Mouse (Mus musculus) thymus, postnatal 4 days (tissue): ENCODE measurements at regions not wholly inside any gene's neighbourhood (a gene's known extent, or its start where the extent isn't known, plus 50 kb on each side); places are given as distances from the start of the nearest gene placed in this dataset.

ENCODE experiments used
- DNase-seq: peaks from one replicate; pipeline ENCODE4 v3.0.0; 2021

- DNase-seq = peak; percentile 51
These were observed 86.3 kb upstream of the 2210010C04Rik start for GRCm38 (mm10) chr6:41121641-41122040.

GRCm38 (mm10) chr6:41119176-41119575, 83.9 kb upstream of the 2210010C04Rik start:
- peak; percentile 29 for DNase-seq

- DNase-seq = peak; percentile 96
These were observed 83.1 kb upstream of the 2210010C04Rik start for GRCm38 (mm10) chr6:41118201-41118976.

DNA sequence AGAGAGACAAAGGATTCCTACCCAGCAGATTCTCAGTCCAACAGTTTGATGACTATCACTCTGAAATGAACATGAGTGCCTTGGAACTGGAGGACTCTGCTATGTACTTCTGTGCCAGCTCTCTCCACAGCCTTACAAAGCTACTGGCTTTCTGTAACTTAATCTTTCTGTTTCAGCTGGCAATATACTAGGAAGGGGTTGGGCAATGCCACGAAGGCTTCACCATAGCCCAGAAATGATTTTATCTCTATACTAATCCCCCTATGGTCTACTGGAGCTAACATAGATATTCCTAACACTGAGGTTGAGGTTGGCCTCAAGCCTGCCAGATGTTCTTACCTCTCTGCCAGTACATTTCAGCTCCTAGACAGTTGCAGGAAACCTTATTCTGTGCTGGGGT, 78.6 kb upstream of the 2210010C04Rik start:
- no peak for DNase-seq

DNA sequence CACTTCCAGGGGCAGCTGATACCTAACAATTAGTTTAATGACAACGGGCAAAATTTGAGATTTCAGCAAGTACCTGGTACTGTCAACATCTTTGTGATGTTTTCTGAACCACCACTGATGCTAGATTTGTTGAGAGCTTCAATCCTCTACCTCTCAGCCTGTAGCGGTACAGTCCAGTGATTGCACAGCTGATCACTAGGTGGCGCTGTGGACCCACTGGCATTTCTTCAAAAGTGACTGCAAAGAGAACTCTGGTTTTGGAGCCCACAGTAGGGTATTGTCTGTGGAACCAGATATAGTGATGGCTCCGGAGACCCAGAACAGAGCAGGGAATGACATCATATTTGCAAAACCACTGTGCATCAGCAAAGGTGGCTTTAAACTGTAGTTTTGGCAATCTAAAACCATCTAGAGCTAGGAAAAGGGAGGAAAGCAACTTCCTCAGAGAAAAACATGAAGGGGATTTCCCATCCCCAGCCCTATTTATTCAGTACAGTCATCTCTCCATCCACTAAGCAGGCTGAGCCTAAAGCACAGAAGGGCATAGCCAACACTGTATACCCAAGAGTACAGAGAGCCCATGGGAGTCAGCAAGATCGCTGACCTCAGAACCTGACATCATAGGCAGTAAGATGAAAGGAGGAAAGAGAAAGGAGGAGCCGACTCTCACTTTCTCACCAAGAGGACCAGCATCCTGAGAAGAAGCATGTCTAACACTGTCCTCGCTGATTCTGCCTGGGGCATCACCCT, 77.7 kb upstream of the 2210010C04Rik start:
- DNase-seq = peak; percentile 95

DNA sequence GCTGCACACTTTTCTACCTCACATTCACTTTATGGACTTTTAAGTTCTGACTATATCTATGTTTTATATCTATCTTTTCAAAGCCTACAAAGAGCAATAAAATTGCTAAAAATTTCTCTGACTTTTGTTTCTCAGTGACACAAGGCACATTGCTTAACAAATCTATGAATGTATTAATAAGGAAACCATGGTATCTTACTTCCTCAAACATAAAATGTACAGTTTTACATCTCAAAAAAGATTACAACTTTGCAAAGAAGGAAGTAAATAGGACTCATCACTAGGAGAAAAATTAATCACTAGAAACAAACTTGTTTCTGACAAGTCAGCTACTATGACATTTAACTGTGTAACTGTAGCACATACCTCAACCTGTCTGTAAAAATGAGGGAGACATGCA, 76.5 kb upstream of the 2210010C04Rik start:
- no peak for DNase-seq

DNA sequence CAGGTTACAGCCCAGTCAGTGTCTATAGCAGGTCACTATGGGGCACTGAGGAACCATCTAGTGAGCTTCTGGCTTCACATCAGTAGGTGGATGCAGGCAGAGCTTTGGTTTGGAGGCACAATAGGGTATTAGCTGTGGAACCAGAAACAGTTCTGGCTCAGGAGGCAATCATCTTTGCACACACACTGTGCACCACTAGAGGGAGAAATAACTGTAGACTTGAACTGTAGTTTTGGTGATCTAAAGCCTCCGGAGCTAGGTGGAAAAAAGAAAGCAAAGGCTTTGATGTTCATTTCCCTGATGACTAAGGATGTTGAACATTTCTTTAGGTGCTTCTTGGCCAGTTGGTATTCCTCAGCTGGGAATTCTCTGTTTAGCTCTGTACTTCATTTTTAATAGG, 73.6 kb upstream of the 2210010C04Rik start:
- peak; percentile 29 for DNase-seq

- DNase-seq = no peak
These were observed 68.5 kb upstream of the 2210010C04Rik start for GRCm38 (mm10) chr6:41103689-41104400.

DNA sequence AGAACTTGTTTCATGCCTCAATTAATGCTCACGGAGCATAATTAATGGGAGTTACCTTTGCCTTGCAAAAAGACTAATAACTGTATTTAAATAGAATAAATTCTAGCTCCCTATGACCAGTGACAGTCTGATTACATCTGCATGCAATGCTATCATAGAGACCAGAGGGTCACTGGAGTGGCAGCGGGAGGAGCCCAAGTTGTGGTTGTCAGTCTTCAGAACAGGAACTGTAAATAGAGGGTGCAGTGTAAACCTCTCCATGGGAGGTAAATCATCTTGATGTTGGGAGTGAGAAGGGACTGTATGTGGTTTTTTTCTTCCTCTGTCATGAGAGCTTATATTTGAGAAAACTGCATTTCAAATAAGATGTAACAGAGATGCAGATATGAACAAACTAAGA, 66.7 kb upstream of the 2210010C04Rik start:
- DNase-seq = no peak

DNA sequence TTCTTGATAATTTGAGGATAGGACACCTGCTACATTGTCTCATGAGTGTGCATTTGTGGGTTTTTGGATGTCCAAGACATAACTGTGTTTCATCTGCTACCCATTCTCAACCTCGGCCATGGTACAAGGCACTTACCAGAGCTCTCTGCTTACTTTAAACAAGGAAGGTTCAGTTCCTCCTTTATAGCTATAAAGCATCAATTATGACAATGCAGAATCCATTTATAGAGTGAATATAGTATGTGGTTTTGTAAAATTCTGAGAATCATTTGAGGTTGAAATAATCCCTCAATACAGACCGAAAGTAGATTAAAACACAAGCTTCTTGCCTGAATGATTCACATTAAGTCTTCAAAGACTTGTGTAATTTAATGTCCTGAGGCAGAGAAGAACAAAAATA, 64.9 kb upstream of the 2210010C04Rik start:
- DNase-seq = no peak

DNA sequence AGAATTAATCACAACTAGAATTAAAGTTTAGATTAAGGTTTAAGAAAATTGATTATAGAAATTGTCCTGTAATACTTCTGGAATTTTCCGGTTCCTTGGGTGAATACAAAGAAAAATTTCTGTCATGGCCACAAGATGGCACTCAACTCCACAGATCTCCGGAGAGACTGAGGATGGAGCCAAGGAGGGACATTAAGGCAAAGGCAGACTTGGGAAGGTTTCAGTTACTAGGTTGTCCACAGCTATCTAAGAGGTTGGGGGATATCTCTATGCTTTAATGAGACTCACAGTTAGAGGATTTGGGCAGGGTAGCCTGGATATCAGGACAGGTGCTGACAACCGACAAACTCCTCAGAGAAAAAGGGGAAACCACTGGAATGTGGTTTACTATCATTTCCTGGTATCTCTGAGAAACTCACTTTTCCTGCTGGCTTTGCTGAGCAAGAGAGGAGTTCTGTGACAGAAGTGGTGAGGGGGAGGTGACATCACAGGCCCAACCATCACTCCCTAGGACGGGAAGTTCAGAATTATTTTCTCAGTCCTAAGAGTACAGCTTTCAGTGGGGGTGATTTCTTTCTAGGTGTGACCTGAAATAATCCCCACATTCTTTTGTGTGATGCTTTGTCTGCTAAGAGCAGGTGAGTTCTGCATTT, 56.0 kb upstream of the 2210010C04Rik start:
- peak; percentile 25 for DNase-seq
